8 mouse cellular contexts compared by ENCODE assay signal in the genomic region with DNA sequence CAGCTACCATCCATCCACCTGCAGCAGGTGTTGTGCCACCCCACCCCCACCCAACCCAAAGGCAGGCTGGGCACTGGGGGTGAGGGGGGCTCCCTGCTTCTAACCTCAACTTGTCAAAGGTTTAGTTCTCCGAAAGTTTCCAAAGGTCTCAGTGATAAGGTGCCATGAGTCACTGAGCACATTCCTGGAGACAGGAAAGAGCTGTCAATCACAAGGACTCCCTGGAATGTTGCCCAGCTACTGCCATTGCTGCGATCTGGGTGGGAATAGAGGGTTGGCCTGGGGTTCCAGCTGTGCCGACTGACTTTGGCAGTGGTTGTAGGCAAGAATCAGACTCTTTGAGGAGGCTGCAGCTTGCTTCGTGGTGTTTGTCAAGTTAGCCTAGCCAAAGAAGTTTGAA. TPM values are rescaled to one million over a fixed set of nuclear protein-coding genes. Genes with fewer than 3 reads are reported as not detected.
A peak's percentile ranks its signal among the peaks of the same experiment; 100 is the strongest.
DNase-seq lines count a peak whose midpoint lies in the region; ATAC-seq lines count a peak whose summit lies in the region.

No protein-coding gene starts in this region.

- H3K4me2 ChIP-seq in kidney, embryonic 15.5 days, result peak overlapping the region; percentile 92

- peak overlapping the region; percentile 72 for H3K4me3 ChIP-seq in kidney, embryonic 15.5 days (replicated peaks)

- H3K27me3 ChIP-seq in kidney, embryonic 15.5 days, result no peaks in the 10 kb centered on the region

- H3K27ac ChIP-seq in kidney, embryonic 15.5 days, result 0 out of 2 replicates have a peak overlapping the region, but pooled peaks have one; percentile 35

- WGBS in kidney, embryonic 15.5 days, result 35% methylated on average over 4 of the region's 4 CpGs

- H3K9ac ChIP-seq in kidney, embryonic 15.5 days, result peak overlapping the region; percentile 86; the same call in 1 of the 2 replicates

- H3K4me1 ChIP-seq in kidney, embryonic 15.5 days, result peaks cover 78% of the 10 kb centered on the region

- ATAC-seq in kidney, embryonic 15.5 days (replicated peaks; ENCODE audit: low FRiP score), result no peak

- no peaks in the 10 kb centered on the region for H3K9me3 ChIP-seq in kidney, embryonic 15.5 days (replicated peaks)

- peaks cover 4% of the 10 kb centered on the region; the same call in 1 of the 2 replicates for H3K36me3 ChIP-seq in kidney, embryonic 15.5 days

- DNase-seq in 416B (ENCODE audit: low read depth), result peak; percentile 47
- DNase-seq in adrenal gland, adult (ENCODE audit: inconsistent age in 2 of 2, low spot score in 1 of 2), result peak; percentile 89 to 95
- DNase-seq in heart, adult 9 months (ENCODE audit: low spot score in 2 of 2), result peak; percentile 53 to 69
- DNase-seq in lung, postnatal 36 days, result peak; percentile 89
- no peak for DNase-seq in spleen, postnatal 14 days (ENCODE audit: low spot score in 2 of 2)
- no peak for DNase-seq in cerebellum, adult 11 months
- no peak for DNase-seq in layer of hippocampus, postnatal 14 days (ENCODE audit: low spot score in 2 of 2)

RNA-seq across cellular contexts. Expression of a gene that starts 2.7 kb away (rescaled TPM):
- polyA plus RNA-seq in kidney, embryonic 15.5 days (2015; fragmentation: Nextera tagmentation; extraction: Ambion mirVana), result 84.0 and 87.2 TPM in 2 replicates
- total RNA-seq in layer of hippocampus, postnatal 14 days (2021), result 100 to 1,000 TPM; 149 to 151 TPM

Comparison
In these comparisons a context has a peak if more than half of its experiments do, and no peak if none do; other contexts are left out.
1. DNase-seq: peak in 416B (single experiment), adrenal gland, adult (2 of 2), heart, adult 9 months (2 of 2) and lung, postnatal 36 days (single experiment); none in spleen, postnatal 14 days (0 of 2), cerebellum, adult 11 months (single experiment) and layer of hippocampus, postnatal 14 days (0 of 2).